Mouse (Mus musculus) WW6 (cell line): Measurements from ENCODE around the gene Casd1.
"Not testable (repeated sequence)": the region's sequence is repeated elsewhere in the genome, so short reads cannot be mapped to it uniquely, and the experiment has no call there.

Source experiments
- DNase-seq: peaks from one replicate; pipeline ENCODE4 v3.0.0-alpha.2; 2013; ENCODE audit warnings: low read depth, low spot score

The Casd1 gene

DNA sequence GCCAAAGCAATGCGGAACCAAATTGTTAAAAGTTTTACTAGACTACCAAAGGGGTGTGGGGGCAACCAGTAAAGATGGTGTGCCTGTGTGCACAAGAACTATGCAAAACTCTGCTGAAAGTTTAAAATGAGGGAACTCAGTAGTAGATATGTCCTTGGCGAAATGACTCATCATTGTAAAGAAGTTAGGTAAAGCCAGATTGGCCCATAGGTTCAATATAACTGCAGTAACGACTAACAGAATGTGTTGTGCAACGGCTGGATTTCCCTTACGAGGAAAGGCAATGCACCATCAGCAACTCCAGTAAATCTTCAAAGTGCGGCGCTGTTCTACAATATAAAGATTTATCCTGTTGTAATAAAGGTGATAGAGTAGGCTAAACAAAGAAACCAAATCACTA is 11.8 kb downstream of the Casd1 start:
- no peak for DNase-seq

DNA sequence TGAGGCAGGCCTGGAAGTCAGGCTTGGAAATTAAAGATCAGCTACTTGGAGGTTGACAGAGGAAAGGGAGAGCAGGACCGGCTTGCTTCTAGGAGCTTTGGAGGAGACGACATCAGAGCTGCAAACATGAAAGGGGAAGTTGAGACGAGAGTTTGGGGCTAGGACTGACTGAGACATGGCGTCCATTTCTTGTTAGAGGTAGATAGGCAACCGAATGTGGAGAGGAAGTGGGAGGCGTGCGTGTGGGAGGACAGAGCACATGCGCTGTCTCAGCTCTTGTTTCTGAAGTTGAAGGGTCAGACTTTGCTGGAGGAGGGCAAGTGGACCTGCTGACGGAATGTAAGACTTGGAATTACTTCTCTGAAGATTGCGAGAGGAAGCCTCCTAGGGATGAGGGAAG is 17.3 kb downstream of the Casd1 start:
- no peak for DNase-seq

GRCm38 (mm10) chr6:4631464-4631863 is 30.8 kb downstream of the Casd1 start:
- DNase-seq = no peak

DNA sequence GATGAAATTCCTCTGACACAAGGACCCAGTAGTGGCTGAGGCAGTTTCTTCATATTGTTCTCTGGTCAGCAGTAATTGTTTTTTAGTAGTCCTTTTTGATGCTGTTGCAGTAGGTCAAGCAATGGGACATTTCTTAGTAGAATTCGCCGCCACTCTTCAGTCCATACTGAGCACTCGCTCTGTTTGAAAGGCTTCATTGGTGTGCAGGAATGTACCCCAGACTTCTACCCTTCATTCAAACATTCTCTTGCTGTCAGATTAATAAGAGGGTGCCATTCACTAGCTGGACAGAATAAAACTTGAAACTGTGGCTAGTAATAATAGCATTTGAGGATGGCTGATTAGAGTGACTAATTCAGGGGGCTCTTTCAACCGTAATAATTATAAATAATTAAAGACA is 32.5 kb downstream of the Casd1 start:
- DNase-seq = no peak

DNA sequence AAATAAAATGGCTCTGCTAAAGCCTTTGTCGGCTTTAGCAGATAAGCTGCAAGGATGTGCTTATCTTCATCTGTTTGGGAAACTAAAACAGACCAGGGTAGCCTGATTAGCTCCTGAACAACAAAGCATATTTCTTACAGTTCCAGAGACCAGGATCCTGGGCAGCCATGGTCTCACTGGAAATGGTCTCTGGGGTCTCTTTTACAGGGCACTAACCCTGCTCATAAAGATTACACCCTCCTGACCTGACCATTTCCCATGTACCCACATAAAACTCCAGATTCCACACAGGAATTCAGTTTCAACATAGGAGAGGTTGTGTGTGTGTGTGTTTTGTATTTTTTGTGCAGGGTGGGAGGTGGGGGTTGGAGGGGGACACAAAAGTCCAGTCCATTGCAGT is 34.2 kb downstream of the Casd1 start:
- no peak for DNase-seq

- no peak for DNase-seq
Measured at GRCm38 (mm10) chr6:4642068-4642467, 41.4 kb downstream of the Casd1 start.

GRCm38 (mm10) chr6:4647351-4647750 is 46.7 kb downstream of the Casd1 start:
- no peak for DNase-seq

- DNase-seq = no peak
Measured at GRCm38 (mm10) chr6:4652596-4653134, 52.0 kb downstream of the Casd1 start.

GRCm38 (mm10) chr6:4653741-4654140 is 53.1 kb downstream of the Casd1 start:
- not testable (repeated sequence) for DNase-seq

DNA sequence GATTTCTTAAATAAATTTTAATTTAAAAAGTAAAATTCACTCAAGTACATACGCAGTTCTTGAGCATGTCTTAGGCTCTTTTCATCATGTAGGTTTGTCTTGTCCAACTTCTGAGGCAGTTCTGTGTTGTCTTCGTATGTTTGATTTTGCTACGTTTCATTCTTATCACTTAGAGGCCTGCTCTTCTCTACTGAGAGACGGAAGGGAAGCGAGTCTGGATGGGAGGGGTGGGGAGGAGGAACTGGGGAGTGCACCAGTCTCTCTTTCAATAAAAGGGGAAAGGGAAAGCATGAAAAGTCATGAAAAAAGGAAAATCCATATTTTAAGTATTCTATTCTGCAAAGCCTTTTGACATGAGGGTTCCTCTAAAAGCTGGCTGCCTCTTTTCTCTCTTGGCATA is 54.8 kb downstream of the Casd1 start:
- DNase-seq = no peak

DNA sequence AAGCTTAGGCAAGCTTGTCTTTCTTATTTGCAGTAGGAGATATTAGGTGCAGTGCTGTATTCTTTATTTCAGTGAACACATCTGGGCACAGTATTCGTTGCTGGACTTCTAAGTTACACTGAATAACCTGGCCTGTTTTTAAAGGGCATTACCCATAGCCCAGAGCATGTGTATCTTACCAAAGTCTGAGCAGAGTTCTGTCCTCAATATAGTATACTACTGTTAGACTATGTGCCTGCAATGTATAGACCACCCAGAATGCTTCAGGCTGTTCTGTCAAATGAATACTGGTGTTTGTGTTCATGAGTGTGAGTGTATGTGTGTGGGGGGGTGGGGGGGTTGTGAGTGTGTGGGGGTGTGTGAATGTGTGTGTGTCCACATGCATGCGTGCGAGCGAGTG is 55.3 kb downstream of the Casd1 start:
- no peak for DNase-seq

DNA sequence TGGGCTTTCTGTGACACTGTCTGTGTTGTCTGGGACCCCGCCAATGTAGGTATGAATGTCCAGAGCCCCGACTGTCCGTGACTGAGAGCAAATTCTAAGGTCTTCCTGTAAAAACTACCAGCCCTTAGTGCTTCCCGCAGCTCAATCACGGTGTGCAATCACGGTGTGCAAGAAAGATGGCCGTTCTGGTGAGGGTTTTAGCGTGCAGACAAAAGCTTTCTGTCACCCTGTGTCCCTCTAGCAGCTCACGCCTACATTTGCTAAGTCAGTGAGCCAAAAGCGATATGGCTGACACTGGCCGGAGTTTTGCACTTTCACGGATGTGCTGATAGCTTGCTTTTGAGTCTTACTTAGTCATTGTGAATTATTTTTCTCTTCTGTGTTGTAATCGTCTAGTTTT is 58.2 kb downstream of the Casd1 start:
- no peak for DNase-seq

- DNase-seq = no peak
Measured at GRCm38 (mm10) chr6:4663516-4663915, 62.9 kb downstream of the Casd1 start.

GRCm38 (mm10) chr6:4664313-4664712 is 63.7 kb downstream of the Casd1 start:
- no peak for DNase-seq

- DNase-seq = no peak
Measured at GRCm38 (mm10) chr6:4665154-4665553, 64.5 kb downstream of the Casd1 start.

- no peak for DNase-seq
Measured at GRCm38 (mm10) chr6:4677356-4677761, 76.7 kb downstream of the Casd1 start.

DNA sequence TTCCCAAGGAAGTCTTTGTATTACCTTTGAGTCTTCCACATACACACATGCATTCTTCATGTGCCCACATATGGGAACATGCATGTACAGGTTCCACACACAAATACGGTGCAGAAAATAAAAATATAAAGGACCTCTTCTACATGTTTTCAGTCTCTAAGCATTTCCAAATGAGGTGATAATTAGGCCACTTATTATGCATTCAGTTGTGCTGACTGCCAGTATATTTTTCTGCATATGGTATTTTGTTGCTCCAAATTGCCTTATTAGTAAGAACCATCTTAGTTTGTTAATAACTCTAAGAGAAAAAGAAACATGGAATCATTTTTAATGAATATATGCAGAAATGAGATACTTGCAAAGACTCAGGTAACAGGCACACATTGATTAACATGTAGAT is 79.3 kb downstream of the Casd1 start:
- DNase-seq = no peak

DNA sequence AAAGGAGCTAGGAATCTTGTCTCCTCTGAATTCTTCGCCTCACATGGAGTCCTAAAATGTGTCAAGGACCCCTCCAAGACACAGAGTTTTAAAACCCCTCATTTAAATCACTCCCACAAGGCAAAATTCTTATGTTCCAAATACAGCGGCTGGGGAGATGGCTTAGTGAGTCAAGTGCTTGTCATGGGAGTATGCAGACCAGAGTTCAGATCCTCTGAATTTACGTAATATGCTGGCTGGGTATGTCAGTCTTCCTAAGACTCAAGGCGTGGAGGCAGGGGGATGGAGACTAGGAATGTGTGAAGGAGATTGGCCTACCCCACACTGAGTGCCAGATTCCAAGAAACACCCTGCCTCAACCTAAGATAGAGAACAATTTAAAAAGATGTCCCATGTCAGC is 79.9 kb downstream of the Casd1 start:
- no peak for DNase-seq

DNA sequence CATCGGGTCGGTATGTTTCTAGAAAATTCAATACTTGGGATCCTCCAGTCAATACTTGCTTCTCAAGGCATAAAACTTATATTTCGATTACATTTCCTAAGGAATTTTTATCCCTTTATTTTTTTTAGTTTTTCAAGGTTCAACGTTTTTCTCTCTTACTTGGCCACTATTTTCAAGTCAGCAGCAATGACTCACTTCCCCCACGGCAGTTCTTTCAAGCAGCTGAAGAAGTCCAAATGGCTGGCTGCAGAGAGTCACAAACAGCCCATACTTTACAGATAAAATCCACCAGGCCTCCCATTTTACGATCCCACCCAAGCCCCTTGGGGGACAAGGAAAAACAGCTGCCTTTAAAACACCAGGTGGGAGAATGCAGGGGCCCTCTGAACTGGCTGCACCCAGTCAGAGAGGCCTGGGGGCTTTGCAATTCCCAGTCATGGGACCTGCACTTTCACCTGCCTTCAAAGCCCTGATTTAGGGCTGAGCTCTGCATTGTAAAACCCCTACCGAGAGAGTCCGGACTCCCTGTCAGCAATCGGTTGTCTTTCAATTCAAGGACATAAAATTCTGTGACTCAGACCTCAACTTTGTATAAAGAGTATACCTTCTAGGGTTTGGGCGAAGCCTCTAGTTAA is 84.2 kb downstream of the Casd1 start:
- DNase-seq = peak; percentile 47

DNA sequence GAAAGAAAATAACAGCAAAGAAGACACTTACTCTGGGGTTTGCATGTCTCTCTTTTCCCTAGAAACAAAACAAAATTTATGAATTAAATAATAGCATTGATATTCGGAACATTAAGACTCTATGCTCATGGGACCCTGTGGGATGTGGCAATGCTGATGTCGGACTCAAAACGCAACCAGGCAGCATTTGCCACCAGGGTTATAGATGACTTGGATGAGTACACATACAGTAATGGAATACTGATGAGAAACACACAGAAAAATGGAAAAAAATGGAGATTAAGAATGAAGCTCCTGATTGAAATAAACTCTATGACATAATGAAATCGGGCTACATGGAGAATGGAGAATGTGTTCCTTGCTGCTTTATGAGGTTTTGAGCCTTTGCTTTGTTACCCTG is 89.8 kb downstream of the Casd1 start:
- DNase-seq = no peak
